11 mouse cellular contexts compared by ENCODE assay signal in genomic region chr4:126149798-126150197, GRCm38 (mm10). TPM values are rescaled to one million over a fixed set of nuclear protein-coding genes. Genes with fewer than 3 reads are reported as not detected.
DNase-seq lines count a peak whose midpoint lies in the region; ATAC-seq and TF ChIP-seq lines count a peak whose summit lies in the region.
"Had no signal": no experiment of that assay in that cellular context is flagged by ENCODE, and none has a peak within 500 bp of the region (broad histone marks: within the 10 kb centered on the region; RNA-seq: fewer than 3 reads in every experiment).

No protein-coding gene starts in this region.

- H3K4me1 ChIP-seq in kidney, postnatal 0 days (replicated peaks; ENCODE audit: insufficient read depth, low read length), result peaks cover 37% of the 10 kb centered on the region
- H3K4me1 ChIP-seq in embryonic facial prominence, embryonic 11.5 days (ENCODE audit: control insufficient read depth, insufficient read depth, low read length), result peaks cover 14% of the 10 kb centered on the region
- peaks cover 12% of the 10 kb centered on the region for H3K4me1 ChIP-seq in hindbrain, embryonic 11.5 days (replicated peaks; ENCODE audit: control insufficient read depth, insufficient read depth, low read length)
- peaks cover 22% of the 10 kb centered on the region for H3K4me1 ChIP-seq in midbrain, embryonic 15.5 days

- H3K9me3 ChIP-seq in kidney, postnatal 0 days (replicated peaks; ENCODE audit: low read length), result no peaks in the 10 kb centered on the region
- H3K9me3 ChIP-seq in embryonic facial prominence, embryonic 11.5 days (replicated peaks; ENCODE audit: control insufficient read depth, low read length), result no peaks in the 10 kb centered on the region
- no peaks in the 10 kb centered on the region for H3K9me3 ChIP-seq in hindbrain, embryonic 11.5 days (ENCODE audit: control insufficient read depth, low read length)
- H3K9me3 ChIP-seq in midbrain, embryonic 15.5 days, result no peaks in the 10 kb centered on the region

- peak overlapping the region; percentile 96 for H3K27ac ChIP-seq in kidney, postnatal 0 days
- H3K27ac ChIP-seq in embryonic facial prominence, embryonic 11.5 days (replicated peaks; ENCODE audit: low read depth, low read length), result peak overlapping the region; percentile 85
- H3K27ac ChIP-seq in hindbrain, embryonic 11.5 days (ENCODE audit: low read depth, low read length), result no peak overlapping the region
- H3K27ac ChIP-seq in midbrain, embryonic 15.5 days, result no peak overlapping the region

- no peaks in the 10 kb centered on the region for H3K27me3 ChIP-seq in kidney, postnatal 0 days (ENCODE audit: insufficient read depth, low read length)
- no peaks in the 10 kb centered on the region for H3K27me3 ChIP-seq in embryonic facial prominence, embryonic 11.5 days (ENCODE audit: control insufficient read depth, insufficient read depth, low read length)
- peaks cover 25% of the 10 kb centered on the region for H3K27me3 ChIP-seq in hindbrain, embryonic 11.5 days (ENCODE audit: control insufficient read depth, insufficient read depth, low read length)
- H3K27me3 ChIP-seq in midbrain, embryonic 15.5 days (replicated peaks), result peaks cover 38% of the 10 kb centered on the region
- H3K27me3 ChIP-seq: Patski had no signal

- DNase-seq in kidney, postnatal 0 days (ENCODE audit: low spot score), result peak; percentile 64
- DNase-seq in kidney, adult 8-10 months, result no peak
- peak; percentile 39 for DNase-seq in embryonic facial prominence, embryonic 11.5 days (ENCODE audit: low spot score)
- DNase-seq in hindbrain, embryonic 11.5 days (ENCODE audit: low spot score), result no peak
- no peak for DNase-seq in c-Kit-positive CD71-positive TER-119-positive erythroid progenitor cells, embryonic 14.5 days (ENCODE audit: low spot score)
- DNase-seq: cerebellum, adult 9-11 months had no signal

- H3K36me3 ChIP-seq in kidney, postnatal 0 days (ENCODE audit: insufficient read depth, low read length), result 0 out of 2 replicates have a peak, but pooled peaks cover 14% of the 10 kb centered on the region
- no peaks in the 10 kb centered on the region for H3K36me3 ChIP-seq in embryonic facial prominence, embryonic 11.5 days (replicated peaks; ENCODE audit: control insufficient read depth, insufficient read depth, low read depth, low read length)
- no peaks in the 10 kb centered on the region for H3K36me3 ChIP-seq in hindbrain, embryonic 11.5 days (ENCODE audit: control insufficient read depth, insufficient read depth, low read length)
- H3K36me3 ChIP-seq in midbrain, embryonic 15.5 days (replicated peaks), result no peaks in the 10 kb centered on the region

- WGBS in kidney, postnatal 0 days, result 9% methylated on average over 10 of the region's 10 CpGs
- WGBS in embryonic facial prominence, embryonic 11.5 days, result 11% methylated on average over 10 of the region's 10 CpGs
- WGBS in hindbrain, embryonic 11.5 days, result 39% methylated on average over 10 of the region's 10 CpGs
- WGBS in midbrain, embryonic 15.5 days, result 42% methylated on average over 10 of the region's 10 CpGs

- ATAC-seq in kidney, postnatal 0 days (replicated peaks; ENCODE audit: low FRiP score, low read depth), result 0 out of 2 replicates have a peak, but pooled peaks have one; percentile 1
- ATAC-seq in embryonic facial prominence, embryonic 11.5 days (replicated peaks; ENCODE audit: insufficient number of reproducible peaks, low FRiP score, low TSS enrichment, low read depth), result peak; percentile 19
- ATAC-seq in hindbrain, embryonic 11.5 days (ENCODE audit: low FRiP score), result no peak
- no peak for ATAC-seq in midbrain, embryonic 15.5 days (replicated peaks)
- no peak for ATAC-seq in granulocyte monocyte progenitor cell, adult 5-6 weeks (replicated peaks; ENCODE audit: poor library complexity, severe bottlenecking)
- ATAC-seq in megakaryocyte, adult 5-6 weeks (ENCODE audit: poor library complexity, severe bottlenecking), result no peak
- ATAC-seq: inflammation-experienced regulatory T-cells, adult 6 months; Patski had no signal

- peak overlapping the region; percentile 66 for H3K4me2 ChIP-seq in kidney, postnatal 0 days (ENCODE audit: low read length)
- H3K4me2 ChIP-seq in embryonic facial prominence, embryonic 11.5 days (ENCODE audit: low read depth, low read length), result peak overlapping the region; percentile 91
- H3K4me2 ChIP-seq in hindbrain, embryonic 11.5 days (replicated peaks; ENCODE audit: low read depth, low read length), result peak overlapping the region; percentile 73
- peak overlapping the region; percentile 59 for H3K4me2 ChIP-seq in midbrain, embryonic 15.5 days

- peak overlapping the region; percentile 87 for H3K9ac ChIP-seq in kidney, postnatal 0 days (ENCODE audit: low read depth, low read length)
- H3K9ac ChIP-seq in embryonic facial prominence, embryonic 11.5 days (replicated peaks; ENCODE audit: low read length), result peak overlapping the region; percentile 73
- H3K9ac ChIP-seq in hindbrain, embryonic 11.5 days (ENCODE audit: low read depth, low read length), result no peak overlapping the region
- H3K9ac ChIP-seq in midbrain, embryonic 15.5 days, result no peak overlapping the region

- peak overlapping the region; percentile 55 for H3K4me3 ChIP-seq in kidney, postnatal 0 days (replicated peaks; ENCODE audit: low read depth, low read length)
- peak overlapping the region; percentile 63 for H3K4me3 ChIP-seq in embryonic facial prominence, embryonic 11.5 days (ENCODE audit: low read depth, low read length)
- H3K4me3 ChIP-seq in hindbrain, embryonic 11.5 days (ENCODE audit: low read depth, low read length), result no peak overlapping the region
- no peak overlapping the region for H3K4me3 ChIP-seq in midbrain, embryonic 15.5 days

- TF ChIP-seq CTCF in kidney, postnatal 0 days (IDR thresholded peaks at IDR 0.05; ENCODE audit: low read depth), result no peak

RNA-seq across cellular contexts. Expression of gene Eva1b, which starts 2.3 kb away (rescaled TPM):
- 130 and 149 TPM in 2 replicates for polyA plus RNA-seq in kidney, postnatal 0 days (2015; fragmentation: Nextera tagmentation; extraction: Ambion mirVana)
- polyA plus RNA-seq in embryonic facial prominence, embryonic 11.5 days (2014; fragmentation: Nextera tagmentation; extraction: Ambion mirVana), result 48.9 and 51.0 TPM in 2 replicates
- polyA plus RNA-seq in hindbrain, embryonic 11.5 days (2014; fragmentation: Nextera tagmentation; extraction: Ambion mirVana), result 33.1 and 36.0 TPM in 2 replicates
- polyA plus RNA-seq in midbrain, embryonic 15.5 days (2015; fragmentation: Nextera tagmentation; extraction: Ambion mirVana), result 11.8 and 12.0 TPM in 2 replicates
- 0.73 and 1.1 TPM in 2 replicates for total RNA-seq in granulocyte monocyte progenitor cell, adult 5-6 weeks (2014; fragmentation: Nextera tagmentation)
- total RNA-seq in granulocyte monocyte progenitor cell, adult 5-6 weeks (2017), result 1.0 and 2.4 TPM in 2 replicates
- 0.82 and 1.1 TPM in 2 replicates for total RNA-seq in megakaryocyte, adult 5-6 weeks (2015)
- 0.24 and 1.3 TPM in 2 replicates for total RNA-seq in megakaryocyte, adult 5-6 weeks (2017)

RNA-seq across cellular contexts. Expression of gene Sh3d21, which starts 13.5 kb away (rescaled TPM):
- polyA plus RNA-seq in kidney, postnatal 0 days (2015; fragmentation: Nextera tagmentation; extraction: Ambion mirVana), result 9.2 and 9.7 TPM in 2 replicates
- polyA plus RNA-seq in embryonic facial prominence, embryonic 11.5 days (2014; fragmentation: Nextera tagmentation; extraction: Ambion mirVana), result 4.7 and 5.0 TPM in 2 replicates
- polyA plus RNA-seq in hindbrain, embryonic 11.5 days (2014; fragmentation: Nextera tagmentation; extraction: Ambion mirVana), result 2.0 and 2.7 TPM in 2 replicates
- 1.3 TPM in 2 replicates for polyA plus RNA-seq in midbrain, embryonic 15.5 days (2015; fragmentation: Nextera tagmentation; extraction: Ambion mirVana)
- total RNA-seq in granulocyte monocyte progenitor cell, adult 5-6 weeks (2014; fragmentation: Nextera tagmentation), result 0.15 and 1.5 TPM in 2 replicates
- total RNA-seq in granulocyte monocyte progenitor cell, adult 5-6 weeks (2017), result 0.36 and 0.39 TPM in 2 replicates
- not detected in 2 replicates for total RNA-seq in megakaryocyte, adult 5-6 weeks (2015)
- total RNA-seq in megakaryocyte, adult 5-6 weeks (2017), result 0.12 TPM in 1 of 2 replicates, not detected in the other

RNA-seq across cellular contexts. Expression of gene Stk40, which starts 46.0 kb away (rescaled TPM):
- 27.1 and 28.7 TPM in 2 replicates for polyA plus RNA-seq in kidney, postnatal 0 days (2015; fragmentation: Nextera tagmentation; extraction: Ambion mirVana)
- polyA plus RNA-seq in embryonic facial prominence, embryonic 11.5 days (2014; fragmentation: Nextera tagmentation; extraction: Ambion mirVana), result 22.7 and 23.8 TPM in 2 replicates
- polyA plus RNA-seq in hindbrain, embryonic 11.5 days (2014; fragmentation: Nextera tagmentation; extraction: Ambion mirVana), result 19.0 and 26.0 TPM in 2 replicates
- polyA plus RNA-seq in midbrain, embryonic 15.5 days (2015; fragmentation: Nextera tagmentation; extraction: Ambion mirVana), result 34.4 and 35.2 TPM in 2 replicates
- 5.9 and 6.3 TPM in 2 replicates for total RNA-seq in granulocyte monocyte progenitor cell, adult 5-6 weeks (2014; fragmentation: Nextera tagmentation)
- total RNA-seq in granulocyte monocyte progenitor cell, adult 5-6 weeks (2017), result 2.9 and 3.6 TPM in 2 replicates
- total RNA-seq in megakaryocyte, adult 5-6 weeks (2015), result 20.8 and 21.4 TPM in 2 replicates
- 22.5 and 32.8 TPM in 2 replicates for total RNA-seq in megakaryocyte, adult 5-6 weeks (2017)

RNA-seq across cellular contexts. Expression of gene Thrap3, which starts 52.8 kb away (rescaled TPM):
- polyA plus RNA-seq in kidney, postnatal 0 days (2015; fragmentation: Nextera tagmentation; extraction: Ambion mirVana), result 136 and 156 TPM in 2 replicates
- polyA plus RNA-seq in embryonic facial prominence, embryonic 11.5 days (2014; fragmentation: Nextera tagmentation; extraction: Ambion mirVana), result 211 and 232 TPM in 2 replicates
- 191 and 228 TPM in 2 replicates for polyA plus RNA-seq in hindbrain, embryonic 11.5 days (2014; fragmentation: Nextera tagmentation; extraction: Ambion mirVana)
- 140 and 150 TPM in 2 replicates for polyA plus RNA-seq in midbrain, embryonic 15.5 days (2015; fragmentation: Nextera tagmentation; extraction: Ambion mirVana)
- total RNA-seq in granulocyte monocyte progenitor cell, adult 5-6 weeks (2014; fragmentation: Nextera tagmentation), result 215 and 267 TPM in 2 replicates
- 304 and 361 TPM in 2 replicates for total RNA-seq in granulocyte monocyte progenitor cell, adult 5-6 weeks (2017)
- total RNA-seq in megakaryocyte, adult 5-6 weeks (2015), result 115 and 119 TPM in 2 replicates
- 248 and 291 TPM in 2 replicates for total RNA-seq in megakaryocyte, adult 5-6 weeks (2017)

RNA-seq across cellular contexts. Expression of gene Lsm10, which starts 53.4 kb away (rescaled TPM):
- 58.5 and 59.0 TPM in 2 replicates for polyA plus RNA-seq in kidney, postnatal 0 days (2015; fragmentation: Nextera tagmentation; extraction: Ambion mirVana)
- polyA plus RNA-seq in embryonic facial prominence, embryonic 11.5 days (2014; fragmentation: Nextera tagmentation; extraction: Ambion mirVana), result 46.1 and 47.0 TPM in 2 replicates
- polyA plus RNA-seq in hindbrain, embryonic 11.5 days (2014; fragmentation: Nextera tagmentation; extraction: Ambion mirVana), result 44.1 and 45.5 TPM in 2 replicates
- 48.7 and 53.0 TPM in 2 replicates for polyA plus RNA-seq in midbrain, embryonic 15.5 days (2015; fragmentation: Nextera tagmentation; extraction: Ambion mirVana)
- 14.2 and 23.0 TPM in 2 replicates for total RNA-seq in granulocyte monocyte progenitor cell, adult 5-6 weeks (2014; fragmentation: Nextera tagmentation)
- 10.9 and 12.5 TPM in 2 replicates for total RNA-seq in granulocyte monocyte progenitor cell, adult 5-6 weeks (2017)
- 47.3 and 54.9 TPM in 2 replicates for total RNA-seq in megakaryocyte, adult 5-6 weeks (2015)
- 19.3 and 21.7 TPM in 2 replicates for total RNA-seq in megakaryocyte, adult 5-6 weeks (2017)

Comparison
In these comparisons a context has a peak if more than half of its experiments do, and no peak if none do; other contexts are left out.
1. DNase-seq: peak in kidney, postnatal 0 days (single experiment) and embryonic facial prominence, embryonic 11.5 days (single experiment); none in kidney, adult 8-10 months (0 of 2), hindbrain, embryonic 11.5 days (single experiment) and c-Kit-positive CD71-positive TER-119-positive erythroid progenitor cells, embryonic 14.5 days (single experiment).
2. ATAC-seq: peak in kidney, postnatal 0 days (single experiment) and embryonic facial prominence, embryonic 11.5 days (single experiment); none in hindbrain, embryonic 11.5 days (single experiment), midbrain, embryonic 15.5 days (single experiment), granulocyte monocyte progenitor cell, adult 5-6 weeks (single experiment) and megakaryocyte, adult 5-6 weeks (single experiment).
3. H3K27ac ChIP-seq: peak in kidney, postnatal 0 days (single experiment) and embryonic facial prominence, embryonic 11.5 days (single experiment); none in hindbrain, embryonic 11.5 days (single experiment) and midbrain, embryonic 15.5 days (single experiment).
4. H3K4me3 ChIP-seq: peak in kidney, postnatal 0 days (single experiment) and embryonic facial prominence, embryonic 11.5 days (single experiment); none in hindbrain, embryonic 11.5 days (single experiment) and midbrain, embryonic 15.5 days (single experiment).
5. H3K9ac ChIP-seq: peak in kidney, postnatal 0 days (single experiment) and embryonic facial prominence, embryonic 11.5 days (single experiment); none in hindbrain, embryonic 11.5 days (single experiment) and midbrain, embryonic 15.5 days (single experiment).
6. Peak in every context shown above with its lines, with median percentiles within 50 percentile points of each other: H3K4me2 ChIP-seq.